Mouse (Mus musculus): ENCODE measurements around the gene Clk3. TPM values are rescaled to one million over a fixed set of nuclear protein-coding genes. Genes with fewer than 3 reads are reported as not detected.

Gene Clk3
- total and polyA plus RNA-seq, 2 experiments from 2014 or later, result 61.7 to 105 TPM

GRCm38 (mm10) chr9:57770214-57770613 lies 4.6 kb upstream of the Clk3 start:
- H3K27me3 ChIP-seq (ENCODE audit: insufficient read depth, low read length), result no peaks in the 10 kb centered on the region
- no peaks in the 10 kb centered on the region for H3K9me3 ChIP-seq (ENCODE audit: low read length)
- ATAC-seq, result no peak
- no peaks in the 10 kb centered on the region for H3K36me3 ChIP-seq (ENCODE audit: insufficient read depth)
- H3K4me1 ChIP-seq (ENCODE audit: insufficient read depth), result peaks cover 7% of the 10 kb centered on the region; the same call in 1 of the 2 replicates
- DNase-seq, result no peak
- H3K4me2 ChIP-seq (ENCODE audit: low read depth), result no peak overlapping the region
- no peak for TF ChIP-seq CTCF (IDR thresholded peaks at IDR 0.05; ENCODE audit: low read depth)
- H3K27ac ChIP-seq (ENCODE audit: low read depth, low read length), result no peak overlapping the region
- H3K4me3 ChIP-seq (ENCODE audit: low read depth, low read length), result no peak overlapping the region
- no peak overlapping the region for H3K9ac ChIP-seq
- 96% methylated on average over 1 of the region's 1 CpGs for WGBS

GRCm38 (mm10) chr9:57769539-57770069 lies 3.9 kb upstream of the Clk3 start:
- H3K9me3 ChIP-seq (ENCODE audit: low read length), result no peaks in the 10 kb centered on the region
- ATAC-seq (no peak), DNase-seq (no peak)
- WGBS, result 75% methylated on average over 2 of the region's 2 CpGs
- H3K9ac ChIP-seq, result no peak overlapping the region
- no peaks in the 10 kb centered on the region for H3K27me3 ChIP-seq (ENCODE audit: insufficient read depth, low read length)
- H3K4me3 ChIP-seq (ENCODE audit: low read depth, low read length), result no peak overlapping the region
- no peaks in the 10 kb centered on the region for H3K36me3 ChIP-seq (ENCODE audit: insufficient read depth)
- no peak overlapping the region for H3K4me2 ChIP-seq (ENCODE audit: low read depth)
- peaks cover 7% of the 10 kb centered on the region; the same call in 1 of the 2 replicates for H3K4me1 ChIP-seq (ENCODE audit: insufficient read depth)
- TF ChIP-seq CTCF (IDR thresholded peaks at IDR 0.05; ENCODE audit: low read depth), result no peak
- no peak overlapping the region for H3K27ac ChIP-seq (ENCODE audit: low read depth, low read length)

GRCm38 (mm10) chr9:57767231-57767630 lies 1.6 kb upstream of the Clk3 start:
- Histone ChIP-seq H3K9ac (no peak overlapping the region), H3K36me3 (ENCODE audit: insufficient read depth) (no peaks in the 10 kb centered on the region), H3K27me3 (ENCODE audit: insufficient read depth, low read length) (no peaks in the 10 kb centered on the region), H3K9me3 (ENCODE audit: low read length) (no peaks in the 10 kb centered on the region), H3K4me3 (ENCODE audit: low read depth, low read length) (no peak overlapping the region), H3K27ac (ENCODE audit: low read depth, low read length) (no peak overlapping the region), H3K4me2 (ENCODE audit: low read depth) (no peak overlapping the region), H3K4me1 (ENCODE audit: insufficient read depth) (peaks cover 25% of the 10 kb centered on the region)
- DNase-seq (no peak), ATAC-seq (no peak)
- no peak for TF ChIP-seq CTCF (IDR thresholded peaks at IDR 0.05; ENCODE audit: low read depth)
- WGBS, result 92% methylated on average over 4 of the region's 4 CpGs

- peaks cover 3% of the 10 kb centered on the region for H3K36me3 ChIP-seq (ENCODE audit: insufficient read depth)
- peaks cover 26% of the 10 kb centered on the region for H3K4me1 ChIP-seq (ENCODE audit: insufficient read depth)
- no peak for DNase-seq
- TF ChIP-seq CTCF (IDR thresholded peaks at IDR 0.05; ENCODE audit: low read depth), result no peak
- ATAC-seq, result no peak
- H3K9me3 ChIP-seq (ENCODE audit: low read length), result no peaks in the 10 kb centered on the region
- H3K4me2 ChIP-seq (ENCODE audit: low read depth), result peak overlapping the region; percentile 92
- H3K4me3 ChIP-seq (ENCODE audit: low read depth, low read length), result peak overlapping the region; percentile 79
- H3K27ac ChIP-seq (ENCODE audit: low read depth, low read length), result peak overlapping the region; percentile 99
- H3K9ac ChIP-seq, result peak overlapping the region; percentile 99
- no peaks in the 10 kb centered on the region for H3K27me3 ChIP-seq (ENCODE audit: insufficient read depth, low read length)
- WGBS, result 25% methylated on average over 6 of the region's 6 CpGs
Observed at GRCm38 (mm10) chr9:57766431-57766830, 771 bp upstream of the Clk3 start.

GRCm38 (mm10) chr9:57764974-57765363 lies 691 bp downstream of the Clk3 start:
- Histone ChIP-seq H3K9me3 (ENCODE audit: low read length) (no peaks in the 10 kb centered on the region), H3K4me2 (ENCODE audit: low read depth) (peak overlapping the region; percentile 92), H3K27ac (ENCODE audit: low read depth, low read length) (peak overlapping the region; percentile 99), H3K4me1 (ENCODE audit: insufficient read depth) (peaks cover 26% of the 10 kb centered on the region), H3K36me3 (ENCODE audit: insufficient read depth) (peaks cover 16% of the 10 kb centered on the region), H3K4me3 (ENCODE audit: low read depth, low read length) (peak overlapping the region; percentile 79), H3K9ac (peak overlapping the region; percentile 99), H3K27me3 (ENCODE audit: insufficient read depth, low read length) (no peaks in the 10 kb centered on the region)
- WGBS, result under 1% methylated on average over 39 of the region's 45 CpGs
- TF ChIP-seq CTCF (IDR thresholded peaks at IDR 0.05; ENCODE audit: low read depth), result no peak
- DNase-seq, result peak; percentile 94
- peak; percentile 93 for ATAC-seq

- peak overlapping the region; percentile 99 for H3K27ac ChIP-seq (ENCODE audit: low read depth, low read length)
- ATAC-seq (peak; percentile 28), DNase-seq (peak; percentile 69)
- H3K9ac ChIP-seq, result peak overlapping the region; percentile 99
- peaks cover 22% of the 10 kb centered on the region for H3K36me3 ChIP-seq (ENCODE audit: insufficient read depth)
- no peak for TF ChIP-seq CTCF (IDR thresholded peaks at IDR 0.05; ENCODE audit: low read depth)
- peaks cover 26% of the 10 kb centered on the region for H3K4me1 ChIP-seq (ENCODE audit: insufficient read depth)
- H3K4me3 ChIP-seq (ENCODE audit: low read depth, low read length), result peak overlapping the region; percentile 79
- H3K9me3 ChIP-seq (ENCODE audit: low read length), result no peaks in the 10 kb centered on the region
- under 1% methylated on average over 57 of the region's 57 CpGs for WGBS
- peak overlapping the region; percentile 92 for H3K4me2 ChIP-seq (ENCODE audit: low read depth)
- no peaks in the 10 kb centered on the region for H3K27me3 ChIP-seq (ENCODE audit: insufficient read depth, low read length)
Observed at GRCm38 (mm10) chr9:57764147-57764973, 1.3 kb downstream of the Clk3 start.

GRCm38 (mm10) chr9:57762563-57762991 lies 3.1 kb downstream of the Clk3 start:
- Histone ChIP-seq H3K4me3 (ENCODE audit: low read depth, low read length) (no peak overlapping the region), H3K27ac (ENCODE audit: low read depth, low read length) (no peak overlapping the region), H3K27me3 (ENCODE audit: insufficient read depth, low read length) (no peaks in the 10 kb centered on the region), H3K4me2 (ENCODE audit: low read depth) (0 out of 2 replicates have a peak overlapping the region, but pooled peaks have one; percentile 92), H3K4me1 (ENCODE audit: insufficient read depth) (peaks cover 26% of the 10 kb centered on the region), H3K36me3 (ENCODE audit: insufficient read depth) (peaks cover 40% of the 10 kb centered on the region), H3K9ac (no peak overlapping the region), H3K9me3 (ENCODE audit: low read length) (no peaks in the 10 kb centered on the region)
- WGBS, result 53% methylated on average over 6 of the region's 6 CpGs
- TF ChIP-seq CTCF (IDR thresholded peaks at IDR 0.05; ENCODE audit: low read depth), result peak; percentile 68
- ATAC-seq, result no peak
- peak; percentile 46 for DNase-seq
